Mouse (Mus musculus) left cerebral cortex, postnatal 14 days (tissue): Measurements from ENCODE around the gene Ces1a. TPM values are rescaled to one million over a fixed set of nuclear protein-coding genes. Genes with fewer than 3 reads are reported as not detected.

ENCODE experiments used
- DNase-seq, 2 experiments: peaks; one replicate each; pipeline ENCODE4 v3.0.0; 2021 to 2022; ENCODE audit warnings: low spot score in 2 of 2, mixed read lengths in 1 of 2
- intact Hi-C: fragments of 180-260 bp; cut with DNase I; formaldehyde crosslinking; loops from one replicate; pipeline ENCODE4 v1.15.1; 2025
- long read RNA-seq, 2 experiments: library from polyadenylated mRNA; stranded (forward); transcript quantifications; one replicate each; pipeline ENCODE4 v2.0.0; 2021
- total RNA-seq, 2 experiments: library from RNA; stranded (reverse); gene quantifications; 2 replicates each; pipeline ENCODE4 v1.2.3; 2021

Gene Ces1a
- under 1 TPM in 1 of 2 experiments, not detected in 1; 0.17 TPM for total RNA-seq
- long read RNA-seq, experiment 1, result 0 reads
- long read RNA-seq, experiment 2, partial matches to known transcripts, result 1 of 1 reads
- long read RNA-seq, experiment 2, other reads (novel, unspliced or antisense), result 0 of 1 reads

DNA sequence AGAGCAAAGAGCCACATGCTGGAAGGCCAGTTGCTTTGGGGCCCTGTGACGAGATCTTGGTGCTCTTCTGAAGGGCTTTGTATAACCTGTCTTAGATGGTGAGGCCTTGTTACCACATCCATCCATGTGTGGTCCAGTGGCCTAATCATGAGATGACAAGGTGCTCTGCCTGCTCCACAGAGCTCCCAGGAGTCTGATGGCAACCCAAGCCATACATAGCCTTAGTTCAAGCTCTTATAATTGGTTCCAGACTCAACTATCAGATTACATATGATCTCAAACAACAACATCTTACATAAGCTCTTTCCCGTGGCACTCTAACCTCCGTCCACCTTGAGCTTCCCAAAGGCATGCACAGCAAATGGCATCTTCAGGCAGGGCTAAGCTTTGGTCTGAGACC is at the start of gene Ces1a:
Gene Ces1a (minus strand): TSS at position 101 of the 400 bp plus-strand sequence.
- no peak for DNase-seq
- intact Hi-C loops, result no loop called here

DNA sequence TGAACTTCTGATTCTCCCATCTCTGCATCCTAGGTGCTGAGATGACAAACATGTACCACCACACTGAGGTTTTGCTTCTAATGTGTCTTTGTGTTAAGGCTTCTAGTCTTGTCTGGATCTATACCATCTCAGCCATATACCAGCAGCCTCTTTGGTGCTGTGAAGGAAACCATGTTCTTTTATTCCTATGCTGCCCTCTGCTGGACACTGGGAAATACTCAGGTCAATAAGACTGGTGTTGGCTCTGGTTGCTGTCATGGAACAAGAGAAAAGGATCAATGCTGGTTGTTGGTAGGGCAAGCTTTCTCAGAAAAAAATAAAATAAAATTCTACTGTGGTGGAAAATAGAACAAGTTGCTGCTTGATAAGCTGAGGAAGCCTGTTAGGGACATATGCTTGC is 47.4 kb upstream of the Ces1a start:
- peak; percentile 35 to 55 for DNase-seq
- intact Hi-C loops, result loop anchor here (1.0 kb wide), 1 partner anchor 84 kb away; no protein-coding TSS in a partner anchor

DNA sequence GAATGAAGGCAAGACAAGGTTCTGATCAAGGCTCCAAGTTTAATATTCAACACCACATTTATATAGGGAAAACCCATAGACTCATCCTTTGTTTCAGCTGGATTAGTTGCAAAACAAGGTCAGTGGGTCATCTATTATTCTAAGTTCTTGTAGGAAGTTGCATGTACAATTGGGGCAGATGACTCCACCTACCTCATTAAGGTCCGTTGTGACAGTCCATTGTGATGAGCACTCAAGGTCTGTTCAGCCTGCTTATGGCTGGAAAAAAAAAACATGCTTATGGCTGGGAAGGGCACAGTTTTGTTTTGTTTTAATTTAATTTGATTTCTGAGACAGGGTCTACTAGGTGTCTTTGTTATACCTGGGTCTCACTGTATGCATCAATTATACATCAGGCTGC is 43.3 kb upstream of the Ces1a start:
- intact Hi-C loops, result no loop called here
- no peak for DNase-seq

DNA sequence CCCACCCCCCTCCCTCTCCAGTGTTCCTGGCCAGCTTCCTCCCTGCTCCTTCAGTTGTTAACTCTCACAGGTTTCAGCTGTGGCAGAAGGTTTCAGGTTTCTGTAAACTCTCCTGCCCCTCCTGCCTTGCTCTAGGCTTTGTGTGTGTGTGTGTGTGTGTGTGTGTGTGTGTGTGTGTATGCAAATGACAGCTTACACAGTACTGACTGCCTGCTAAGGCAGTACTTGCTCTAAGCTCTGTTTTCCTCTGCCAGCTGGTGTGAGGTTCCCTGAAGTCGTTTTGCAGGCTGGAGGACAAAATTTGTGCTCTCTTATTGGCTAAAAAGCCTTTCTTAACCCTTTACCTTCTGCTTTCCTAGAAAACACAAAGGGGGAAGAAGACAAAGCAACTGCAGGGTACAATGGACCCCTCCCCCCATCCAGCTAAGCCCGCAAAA is 40.7 kb upstream of the Ces1a start:
- DNase-seq, result peak in 1 of 2 experiments; percentile 0
- intact Hi-C loops, result no loop called here

DNA sequence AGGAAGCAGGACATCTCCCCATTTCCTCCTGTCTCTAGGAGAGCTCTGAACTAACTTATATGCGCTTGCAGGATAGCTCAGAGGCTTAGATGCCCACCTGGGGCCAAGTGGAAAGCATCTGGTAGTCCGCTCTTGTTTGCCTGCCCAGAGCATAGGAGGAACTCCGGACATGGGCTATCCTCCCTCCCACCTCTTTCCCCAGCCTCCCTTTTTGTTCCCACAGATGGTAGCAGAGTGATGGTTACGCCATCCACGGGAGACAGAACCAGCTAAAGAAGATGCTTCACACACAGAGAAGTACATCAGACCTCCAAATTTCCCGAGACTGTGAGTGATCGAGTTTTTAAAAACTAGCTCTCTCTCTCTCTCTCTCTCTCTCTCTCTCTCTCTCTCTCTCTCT is 40.2 kb upstream of the Ces1a start:
- intact Hi-C loops, result no loop called here
- no peak for DNase-seq

DNA sequence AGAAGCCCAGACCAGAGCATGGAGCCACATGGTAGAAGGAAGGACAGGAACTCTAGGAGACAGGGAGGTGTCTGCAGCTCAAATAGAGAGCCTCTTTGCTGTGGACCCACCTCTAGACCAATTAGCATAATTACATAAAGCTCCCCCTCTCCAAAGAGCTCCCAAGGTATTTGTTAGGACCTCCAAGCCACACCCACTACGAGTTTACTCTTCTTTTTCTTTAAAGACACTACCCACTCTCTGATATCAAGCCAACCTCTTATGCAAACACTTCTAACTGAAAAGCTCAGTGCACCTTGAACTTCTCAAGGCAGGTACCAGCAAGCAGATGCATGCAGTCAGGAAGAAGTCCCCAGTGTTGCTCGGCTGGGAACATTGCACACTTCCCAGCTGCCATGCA is 31.9 kb upstream of the Ces1a start, which contains the start of gene Ces1b:
Gene Ces1b (minus strand): TSS at position 131 of the 400 bp plus-strand sequence.
- intact Hi-C loops, result no loop called here
- DNase-seq, result no peak

- no peak for DNase-seq
- intact Hi-C loops, result no loop called here
Measured at GRCm38 (mm10) chr8:93075251-93075650, 27.3 kb upstream of the Ces1a start.

- DNase-seq, result no peak
- intact Hi-C loops, result no loop called here
Measured at GRCm38 (mm10) chr8:93063416-93064117, 15.6 kb upstream of the Ces1a start.

- peak; percentile 26 to 73 for DNase-seq
- intact Hi-C loops, result loop anchor here (5.0 to 10.0 kb wide), 2 partner anchors 338 to 366 kb away; no protein-coding TSS in a partner anchor
Measured at GRCm38 (mm10) chr8:93059185-93059584, 11.2 kb upstream of the Ces1a start.

DNA sequence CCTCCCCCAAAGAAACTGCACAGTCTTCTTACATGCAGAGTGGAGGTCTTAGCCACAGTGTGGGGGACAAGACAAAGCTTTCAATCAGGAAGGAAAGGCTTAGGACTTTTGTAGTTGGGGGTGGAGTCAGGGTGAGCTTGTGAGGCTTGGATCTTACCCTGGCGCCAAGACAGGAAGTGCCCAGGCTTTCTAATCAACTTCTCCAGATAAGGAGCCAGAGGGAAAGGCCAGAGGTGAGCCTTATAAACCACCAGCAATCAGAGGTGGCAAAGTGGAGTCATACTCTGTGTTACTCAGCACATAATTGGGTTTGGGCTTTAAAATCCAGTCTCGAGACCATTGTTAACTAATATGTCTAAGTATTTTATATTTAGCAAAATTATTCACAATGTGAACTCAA is 7.2 kb upstream of the Ces1a start:
- intact Hi-C loops, result loop anchor here (5.0 to 10.0 kb wide), 2 partner anchors 342 to 370 kb away; no protein-coding TSS in a partner anchor
- DNase-seq, result no peak

DNA sequence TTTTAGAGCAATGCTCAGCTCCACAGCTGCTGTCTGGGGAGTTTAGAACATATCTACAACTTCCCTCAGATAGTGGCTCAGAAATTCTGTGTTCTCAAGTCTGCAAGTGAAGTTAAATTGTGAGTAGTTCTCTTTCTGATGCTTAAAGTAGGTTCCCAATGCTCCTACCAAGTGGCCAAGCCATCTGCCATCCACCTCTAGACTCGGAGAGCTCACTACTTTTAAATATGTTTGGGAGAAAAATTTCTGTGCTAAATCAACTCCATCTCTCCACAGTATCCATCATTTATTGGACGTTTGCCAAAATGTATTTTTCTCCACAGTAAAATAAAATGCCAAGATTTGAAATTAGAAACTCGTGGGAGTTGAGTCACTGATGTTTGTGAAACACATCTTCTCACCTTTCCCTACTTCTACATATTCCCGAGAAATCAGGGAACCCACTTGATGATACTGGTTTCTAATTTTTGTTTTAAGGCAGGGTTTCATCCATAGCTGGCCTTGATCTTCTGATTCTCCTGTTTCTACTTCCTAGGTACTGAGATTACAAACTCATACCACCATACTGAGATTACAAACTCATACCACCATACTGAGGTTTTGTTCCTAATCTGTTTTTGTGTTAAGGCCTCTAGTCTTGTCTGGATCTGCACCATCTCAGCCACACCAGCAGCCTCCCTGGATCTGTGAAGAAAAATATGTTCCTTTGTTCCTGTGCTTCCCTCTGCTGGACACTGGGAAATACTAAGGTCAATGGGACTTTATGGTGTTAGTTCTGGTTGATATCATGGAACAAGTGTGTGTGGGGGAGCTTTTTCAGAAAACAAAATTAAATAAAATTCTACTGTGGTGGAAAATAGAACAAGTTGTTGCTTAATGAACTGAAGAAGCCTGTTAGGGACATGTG is 771 bp upstream of the Ces1a start:
- peak; percentile 38 to 59 for DNase-seq
- intact Hi-C loops, result no loop called here

GRCm38 (mm10) chr8:93043083-93043482 is 4.9 kb downstream of the Ces1a start:
- intact Hi-C loops, result no loop called here
- no peak for DNase-seq

GRCm38 (mm10) chr8:93040776-93041567 is 7.0 kb downstream of the Ces1a start:
- intact Hi-C loops, result no loop called here
- no peak for DNase-seq

GRCm38 (mm10) chr8:93040256-93040655 is 7.7 kb downstream of the Ces1a start:
- peak; percentile 25 to 61 for DNase-seq
- intact Hi-C loops, result no loop called here

DNA sequence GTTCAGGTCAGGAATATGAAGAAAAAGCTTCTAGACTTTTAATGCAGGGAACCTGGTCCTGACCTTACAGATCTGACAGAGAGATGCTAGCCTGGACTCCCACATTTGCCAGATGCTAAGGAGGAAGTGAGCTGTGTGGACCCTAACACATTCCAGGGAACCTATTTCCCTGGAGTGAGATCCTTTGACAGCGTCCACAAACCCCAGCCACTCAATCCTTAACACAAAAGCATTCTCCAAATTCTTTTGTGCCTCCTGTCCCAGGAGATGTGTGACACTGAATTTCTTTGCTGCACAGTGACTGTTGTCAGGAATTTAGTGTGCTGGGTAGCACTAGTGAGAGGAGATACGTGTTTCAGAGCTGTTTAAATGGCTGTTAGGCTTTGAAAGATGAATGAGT is 9.2 kb downstream of the Ces1a start:
- intact Hi-C loops, result no loop called here
- DNase-seq, result no peak

DNA sequence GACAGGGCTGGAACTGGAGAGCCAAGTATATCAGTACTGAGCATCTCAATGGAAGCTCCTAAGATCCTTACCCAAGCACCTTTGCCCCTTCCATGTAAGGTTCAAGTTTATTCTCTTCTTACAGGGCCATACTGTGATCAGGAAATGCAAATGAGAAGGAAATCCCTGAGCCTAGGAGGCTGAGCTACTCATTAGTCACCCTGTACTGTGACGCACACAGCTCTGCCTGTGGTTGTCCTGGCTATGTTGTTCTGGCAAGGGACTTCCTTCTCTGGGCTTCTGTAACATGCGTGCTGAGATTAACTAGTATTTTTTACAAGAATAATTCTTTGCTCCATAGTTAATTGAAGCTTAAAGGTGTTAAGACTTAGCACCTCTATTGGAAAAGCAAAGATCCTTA is 17.3 kb downstream of the Ces1a start:
- DNase-seq, result no peak
- intact Hi-C loops, result no loop called here

DNA sequence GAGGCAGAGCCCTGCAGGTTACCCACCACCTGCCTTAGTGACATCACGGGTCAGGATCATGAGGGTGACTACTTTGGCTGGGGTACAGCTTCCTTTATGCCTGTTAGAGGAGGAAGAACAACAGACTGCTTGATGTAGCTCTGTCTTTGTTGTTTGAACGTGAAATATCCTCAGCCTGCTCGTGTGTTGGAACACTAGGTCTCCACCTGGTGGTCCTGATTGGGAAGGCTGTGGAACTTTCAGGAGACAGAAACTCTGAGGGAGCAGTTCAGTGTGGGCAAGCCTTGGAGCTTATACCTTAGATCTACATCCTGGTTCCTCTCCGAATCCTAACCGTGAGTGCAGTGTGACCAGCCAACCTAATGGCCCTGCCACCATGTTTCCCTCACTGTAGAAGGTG is 26.3 kb downstream of the Ces1a start:
- intact Hi-C loops, result no loop called here
- no peak for DNase-seq

DNA sequence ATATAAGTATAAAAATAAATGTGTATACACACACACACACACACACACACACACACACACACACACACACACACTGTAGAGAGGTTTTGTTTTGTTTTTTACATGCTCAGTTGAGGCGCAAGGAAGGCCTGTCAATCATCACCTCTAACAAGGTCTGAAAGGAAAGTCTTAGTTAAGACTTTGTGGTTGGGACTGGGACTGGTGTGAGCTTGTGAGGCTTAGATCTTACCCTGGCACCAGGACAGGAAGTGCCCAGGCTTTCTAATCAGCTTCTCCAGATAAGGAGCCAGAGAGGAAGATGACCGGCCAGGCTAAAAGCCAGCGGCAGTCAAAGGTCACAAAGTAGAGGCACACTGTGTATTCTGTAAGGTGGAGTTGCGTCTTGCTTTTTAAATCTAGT is 33.7 kb downstream of the Ces1a start:
- intact Hi-C loops, result loop anchor here (10.0 kb wide), 1 partner anchor 131 kb away; no protein-coding TSS in a partner anchor
- no peak for DNase-seq

DNA sequence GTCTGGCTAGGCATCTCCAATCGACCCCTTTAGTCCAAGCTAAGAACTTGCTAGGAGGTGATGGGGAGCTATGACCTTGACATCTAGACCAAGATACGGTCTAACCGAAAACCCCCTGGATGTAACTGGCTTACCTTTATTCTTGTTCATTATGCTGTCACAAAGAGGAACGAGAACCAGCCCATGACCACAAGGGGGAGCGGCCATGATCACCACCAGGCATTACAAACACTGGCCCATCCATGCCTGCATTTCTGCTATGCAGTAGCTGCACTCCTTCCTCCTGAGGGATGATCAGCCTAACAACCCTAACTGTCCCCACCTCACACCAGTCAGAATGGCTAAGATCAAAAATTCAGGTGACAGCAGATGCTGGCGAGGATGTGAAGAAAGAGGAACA is 35.8 kb downstream of the Ces1a start:
- intact Hi-C loops, result loop anchor here (10.0 kb wide), 1 partner anchor 133 kb away; no protein-coding TSS in a partner anchor
- no peak for DNase-seq
